Mouse (Mus musculus) T-helper 1 cell (primary cell): Measurements from ENCODE around the gene Glud1.
"Not testable (repeated sequence)": the region's sequence is repeated elsewhere in the genome, so short reads cannot be mapped to it uniquely, and the experiment has no call there.

Experiments
- in situ Hi-C: fragments of 300-600 bp; cut with MboI, MseI; formaldehyde crosslinking; loops from one replicate; pipeline ENCODE4 v1.15.1; 2025; ENCODE audit warnings: high pct_unique_total_duplicates

The Glud1 gene

DNA sequence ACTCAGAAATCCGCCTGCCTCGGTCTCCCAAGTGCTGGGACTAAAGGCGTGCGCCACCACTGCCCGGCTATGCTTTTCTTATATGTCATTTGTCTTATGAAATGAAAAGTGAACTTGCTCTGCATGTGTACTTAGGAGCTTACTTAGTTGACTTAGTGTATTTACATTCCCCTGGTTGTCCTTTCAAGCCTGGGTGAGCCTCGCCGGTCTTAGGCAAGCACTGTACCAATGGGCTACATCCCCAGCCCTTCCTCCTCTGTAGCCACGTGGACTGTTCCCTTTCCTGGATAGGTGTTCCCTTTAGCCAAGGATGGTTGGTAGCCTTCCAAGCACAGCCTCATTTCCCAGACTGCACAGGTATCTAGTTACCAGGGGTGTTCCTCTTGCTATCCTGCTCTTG, 38.5 kb downstream of the Glud1 start:
- in situ Hi-C loops, result no loop called here

DNA sequence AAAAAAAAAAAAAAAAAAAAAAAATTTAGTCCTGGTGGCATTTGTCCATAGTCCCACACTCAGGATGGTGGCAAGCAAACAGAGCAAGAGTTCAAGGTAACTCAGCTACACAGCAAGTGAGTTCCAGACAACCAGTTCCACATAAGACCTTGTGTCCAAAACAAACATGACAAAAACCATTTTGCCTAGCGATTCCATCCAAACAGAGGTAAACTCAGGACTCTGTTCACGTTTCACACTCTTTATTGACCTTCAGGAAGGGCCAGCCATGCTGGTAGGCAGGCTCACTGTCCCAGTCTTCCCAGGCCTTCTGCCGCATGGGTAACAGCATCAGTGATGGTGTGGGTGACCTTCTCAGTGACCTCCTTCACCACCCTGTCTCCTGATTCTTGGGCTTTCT, 41.1 kb downstream of the Glud1 start:
- in situ Hi-C loops, result no loop called here

DNA sequence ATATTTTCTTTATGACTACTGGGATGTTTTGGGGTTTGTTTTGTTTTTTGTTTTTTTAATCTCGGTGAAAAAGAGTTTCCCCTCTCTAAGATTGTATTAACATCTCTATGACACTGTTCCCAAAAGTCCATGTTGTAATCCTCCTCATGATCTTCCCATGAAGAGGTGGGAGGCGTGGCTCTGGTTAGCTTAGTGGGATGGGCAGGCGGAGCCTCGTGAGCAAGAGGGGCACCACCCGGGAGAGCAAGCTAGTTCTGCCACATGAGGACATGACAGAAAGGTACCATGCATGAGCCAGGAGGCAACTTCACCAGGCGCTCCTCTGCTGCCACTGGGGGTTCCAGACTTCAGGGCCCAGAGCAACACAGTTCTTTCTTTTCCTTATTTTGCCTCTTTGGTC, 42.0 kb downstream of the Glud1 start:
- in situ Hi-C loops, result no loop called here

DNA sequence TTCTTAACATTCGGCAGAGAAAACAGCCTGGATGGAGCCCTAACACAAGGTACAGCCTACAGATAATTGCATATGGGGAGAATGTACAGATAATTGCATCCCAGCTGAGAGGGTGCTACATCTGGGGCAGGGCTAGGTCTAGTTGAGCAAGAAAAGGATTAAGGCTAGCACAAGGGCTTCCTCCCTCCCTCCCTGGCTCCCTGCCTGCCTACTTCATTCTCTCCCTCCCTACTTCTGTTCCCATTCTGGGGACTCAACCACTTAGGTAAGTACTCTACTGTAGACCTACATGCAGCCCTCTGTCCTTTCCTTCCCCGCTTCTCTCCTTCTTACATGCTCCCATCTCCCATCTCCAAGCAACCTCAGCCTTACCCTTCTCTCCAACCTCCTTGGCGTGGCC, 42.8 kb downstream of the Glud1 start:
- in situ Hi-C loops, result no loop called here

DNA sequence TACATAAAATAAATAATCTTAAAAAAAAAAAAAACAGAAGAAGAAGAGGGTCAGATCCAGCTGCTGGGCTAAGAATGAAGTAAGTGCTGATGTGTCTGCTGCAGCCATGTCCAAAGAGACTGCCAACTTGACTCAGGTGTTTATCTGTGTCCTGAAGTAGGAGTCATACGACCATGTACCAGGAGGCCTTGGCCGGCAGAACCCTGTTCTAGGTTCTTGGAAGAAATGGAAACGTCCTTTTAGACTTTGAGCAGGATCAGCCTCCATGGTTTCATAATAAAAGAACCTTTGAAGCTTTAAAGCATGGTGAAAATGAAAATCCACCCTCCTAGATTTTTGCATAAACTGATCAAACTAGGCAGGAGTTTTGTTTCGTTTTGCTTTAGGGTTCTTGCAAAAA, 43.9 kb downstream of the Glud1 start:
- in situ Hi-C loops, result no loop called here

DNA sequence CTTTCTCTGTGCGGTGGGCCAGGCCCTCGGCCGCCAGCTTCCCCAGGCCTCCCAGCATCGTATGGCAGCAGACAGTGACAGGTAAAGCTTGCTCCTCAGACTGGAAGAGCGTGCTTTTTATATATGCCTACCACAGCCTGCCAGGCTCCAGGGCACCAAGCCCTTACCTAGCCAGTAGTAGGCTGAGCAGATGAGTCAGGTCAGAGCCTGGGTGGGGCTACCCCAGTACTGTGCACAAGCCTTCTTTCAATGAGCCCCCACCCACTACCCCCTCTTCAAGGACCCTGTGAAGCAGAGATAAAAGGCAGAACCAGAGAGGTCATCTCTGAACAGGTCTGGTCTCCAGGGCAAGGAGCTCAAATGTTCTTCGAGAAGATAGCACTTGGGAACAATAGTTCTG, 44.8 kb downstream of the Glud1 start, which contains the start of gene Fam25c:
Gene Fam25c, minus strand, starts transcription at position 133 of the 400 bp plus-strand sequence.
- in situ Hi-C loops, result loop anchor here (5.0 kb wide), 1 partner anchor 83 kb away; no protein-coding TSS in a partner anchor

DNA sequence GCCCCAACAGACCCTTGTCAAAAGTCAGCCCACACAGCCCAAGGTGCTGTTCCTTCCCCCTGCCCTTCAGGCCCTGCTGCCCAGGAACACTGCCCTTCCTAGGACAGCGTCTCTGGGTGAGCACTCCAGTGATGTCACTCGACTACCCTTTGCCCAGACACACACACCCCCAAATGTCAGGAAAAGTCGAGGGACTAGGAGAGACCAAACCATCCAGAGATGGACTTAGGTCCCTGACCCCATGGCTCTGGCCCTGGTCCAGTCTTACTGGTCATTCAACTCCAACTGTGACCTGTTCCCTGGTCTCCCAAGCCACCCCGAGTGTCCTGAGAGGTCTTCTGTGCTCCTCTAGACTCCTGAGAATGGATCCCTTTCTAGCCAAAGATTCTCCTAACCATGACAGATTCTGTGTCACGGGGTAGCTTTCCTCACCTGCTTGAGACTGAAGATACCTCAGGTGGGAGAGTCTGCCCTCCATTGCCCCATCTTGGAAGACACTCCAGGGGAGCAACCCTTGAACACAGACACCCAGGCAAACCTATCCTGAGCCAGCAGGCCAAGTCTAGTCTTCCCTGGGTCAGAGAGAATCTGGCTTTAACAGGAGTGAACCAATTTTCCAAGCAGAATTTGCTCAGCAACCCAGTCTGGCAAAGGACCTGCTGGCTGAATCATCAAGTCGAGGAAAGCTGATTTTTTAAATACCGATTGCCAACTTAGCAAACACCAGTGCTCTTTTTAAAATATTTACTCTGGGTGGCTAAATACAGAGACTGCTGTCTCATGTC, 47.3 kb downstream of the Glud1 start:
- in situ Hi-C loops, result loop anchor here (5.0 kb wide), 1 partner anchor 86 kb away; no protein-coding TSS in a partner anchor

DNA sequence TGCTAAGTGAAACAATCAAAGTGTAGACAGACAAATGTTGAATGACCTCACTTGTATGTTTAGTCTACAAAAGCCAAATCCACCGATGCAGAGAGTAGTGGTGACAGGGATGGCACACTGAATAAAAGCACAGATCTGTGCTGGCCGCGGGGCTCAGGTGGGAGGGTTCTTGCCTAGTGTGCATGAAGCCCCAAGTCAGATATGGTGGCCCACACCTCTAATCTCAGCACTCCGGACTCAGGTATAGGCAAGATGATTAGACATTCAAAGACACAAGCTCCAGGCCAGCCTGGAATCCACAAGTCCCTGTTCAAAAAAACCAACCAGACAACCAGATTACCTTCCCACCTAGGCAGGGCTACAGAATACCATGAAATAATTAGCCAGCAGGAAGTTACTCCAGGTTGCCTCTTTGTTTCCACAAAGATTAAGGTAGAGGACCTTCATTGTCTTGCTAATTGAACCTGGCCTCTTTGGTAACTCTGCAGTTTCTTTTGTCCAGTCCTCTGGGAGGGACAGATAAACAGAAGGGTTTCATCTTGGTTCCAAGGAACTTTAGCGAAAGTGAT, 49.2 kb downstream of the Glud1 start:
- in situ Hi-C loops, result loop anchor here (5.0 kb wide), 1 partner anchor 87 kb away; no protein-coding TSS in a partner anchor

DNA sequence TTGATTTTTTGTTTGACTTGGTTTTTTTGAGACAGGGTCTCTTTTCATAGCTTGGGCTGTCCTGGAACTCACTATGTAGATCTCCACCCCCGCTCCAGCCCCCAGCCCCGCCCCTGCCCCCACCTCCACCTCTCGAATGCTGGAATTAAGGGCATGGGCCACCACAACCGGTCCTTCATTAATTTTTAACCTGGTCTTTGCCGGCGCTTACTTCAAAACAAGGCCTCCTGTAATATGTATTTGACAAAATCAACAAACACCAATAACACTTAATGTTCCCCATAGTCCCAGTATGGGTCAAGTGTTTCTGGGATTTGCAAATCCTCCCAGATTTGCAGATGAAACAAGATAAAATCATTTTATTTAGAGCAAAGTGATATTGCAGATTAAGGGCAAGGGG, 49.7 kb downstream of the Glud1 start:
- in situ Hi-C loops, result no loop called here

DNA sequence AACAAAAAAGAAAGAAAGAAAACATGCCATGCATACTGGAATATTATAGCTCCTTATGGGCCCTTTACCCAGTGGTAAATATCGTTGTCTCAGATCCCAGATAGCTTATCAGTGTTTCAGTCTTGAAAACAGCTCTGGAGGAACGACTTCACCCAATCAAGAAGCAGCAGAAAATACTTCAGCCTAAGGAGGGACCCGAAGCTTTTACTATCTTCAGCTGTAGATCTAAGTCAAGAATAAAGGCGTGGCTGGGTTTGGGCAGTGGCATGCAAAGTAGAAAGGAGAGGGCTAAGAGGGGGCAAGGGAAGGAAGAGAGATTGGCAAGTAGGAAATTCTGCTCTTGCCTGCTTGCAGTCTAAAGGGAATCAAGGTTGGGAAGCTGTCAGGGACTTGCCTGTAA, 51.6 kb downstream of the Glud1 start:
- in situ Hi-C loops, result no loop called here

DNA sequence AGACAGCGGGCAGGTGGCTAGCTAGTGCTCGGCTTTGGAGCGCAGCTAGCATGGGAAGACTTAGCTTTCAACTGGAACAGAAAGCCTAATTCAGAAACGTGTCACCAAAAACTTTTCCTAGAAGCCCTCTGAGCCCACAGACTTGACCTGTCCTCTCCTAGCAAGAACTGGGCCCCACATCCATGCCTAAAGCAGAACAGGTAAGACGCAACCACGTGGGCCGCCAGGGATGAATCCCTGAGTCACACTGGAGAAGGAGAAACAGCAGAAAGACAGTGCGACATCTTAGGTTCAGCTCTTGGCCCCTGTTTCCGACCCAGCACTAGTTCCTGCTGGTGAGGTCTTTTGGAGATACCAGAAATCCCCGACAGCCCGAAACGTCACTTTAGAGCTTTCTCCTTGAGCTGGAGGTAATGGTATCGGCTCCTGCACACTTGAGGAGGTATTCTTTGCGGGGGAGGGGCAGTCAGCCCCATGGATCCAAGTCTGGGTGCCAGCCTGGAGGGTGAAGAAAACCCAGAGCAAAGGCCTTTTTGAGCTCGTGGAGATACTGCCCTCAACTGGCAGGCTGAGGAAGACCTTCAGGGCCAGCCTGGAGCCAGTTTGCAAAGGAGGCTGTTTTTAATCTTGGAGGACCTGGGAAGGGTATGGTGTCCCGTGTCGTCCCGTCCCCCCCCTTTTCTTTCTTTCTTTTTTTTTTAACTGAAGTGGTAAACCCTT, 52.4 kb downstream of the Glud1 start:
- in situ Hi-C loops, result no loop called here

DNA sequence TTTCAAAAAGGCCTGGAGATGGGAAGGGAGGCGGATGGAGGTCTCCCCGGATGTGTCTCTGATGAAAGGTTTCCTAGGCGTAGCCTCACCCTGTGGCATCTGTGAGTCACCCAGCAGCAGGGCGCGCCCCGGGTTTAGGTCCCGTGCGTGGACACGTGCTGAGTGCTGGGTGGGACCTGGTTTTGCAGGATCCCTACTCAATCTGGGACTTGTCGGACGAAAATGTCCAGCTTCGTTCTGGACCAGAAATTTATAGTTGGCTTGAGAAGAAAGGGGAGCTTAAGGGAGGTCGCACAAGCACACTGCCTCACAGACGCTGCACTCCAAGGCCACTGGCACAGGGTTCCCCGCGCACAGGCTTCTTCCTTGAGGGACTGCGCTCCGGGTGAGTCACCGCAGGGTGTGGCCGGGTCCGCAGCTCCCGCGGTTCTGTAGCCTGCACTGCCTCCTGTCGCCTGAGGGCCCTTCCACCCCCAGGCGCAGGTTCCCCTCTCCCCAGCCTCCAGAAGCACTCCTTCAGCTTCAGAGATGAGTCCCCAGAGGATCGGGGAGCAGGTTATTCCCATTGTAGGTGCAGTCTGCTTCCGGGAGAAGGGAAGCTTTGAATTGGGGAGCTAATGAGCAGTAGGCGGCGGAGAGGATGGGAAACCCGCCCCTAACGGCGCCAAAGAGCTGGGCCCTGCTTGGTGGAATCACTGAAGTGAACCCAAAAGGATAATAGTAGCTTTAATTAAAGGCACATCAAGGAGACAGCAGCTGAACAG, 53.1 kb downstream of the Glud1 start:
- in situ Hi-C loops, result no loop called here

DNA sequence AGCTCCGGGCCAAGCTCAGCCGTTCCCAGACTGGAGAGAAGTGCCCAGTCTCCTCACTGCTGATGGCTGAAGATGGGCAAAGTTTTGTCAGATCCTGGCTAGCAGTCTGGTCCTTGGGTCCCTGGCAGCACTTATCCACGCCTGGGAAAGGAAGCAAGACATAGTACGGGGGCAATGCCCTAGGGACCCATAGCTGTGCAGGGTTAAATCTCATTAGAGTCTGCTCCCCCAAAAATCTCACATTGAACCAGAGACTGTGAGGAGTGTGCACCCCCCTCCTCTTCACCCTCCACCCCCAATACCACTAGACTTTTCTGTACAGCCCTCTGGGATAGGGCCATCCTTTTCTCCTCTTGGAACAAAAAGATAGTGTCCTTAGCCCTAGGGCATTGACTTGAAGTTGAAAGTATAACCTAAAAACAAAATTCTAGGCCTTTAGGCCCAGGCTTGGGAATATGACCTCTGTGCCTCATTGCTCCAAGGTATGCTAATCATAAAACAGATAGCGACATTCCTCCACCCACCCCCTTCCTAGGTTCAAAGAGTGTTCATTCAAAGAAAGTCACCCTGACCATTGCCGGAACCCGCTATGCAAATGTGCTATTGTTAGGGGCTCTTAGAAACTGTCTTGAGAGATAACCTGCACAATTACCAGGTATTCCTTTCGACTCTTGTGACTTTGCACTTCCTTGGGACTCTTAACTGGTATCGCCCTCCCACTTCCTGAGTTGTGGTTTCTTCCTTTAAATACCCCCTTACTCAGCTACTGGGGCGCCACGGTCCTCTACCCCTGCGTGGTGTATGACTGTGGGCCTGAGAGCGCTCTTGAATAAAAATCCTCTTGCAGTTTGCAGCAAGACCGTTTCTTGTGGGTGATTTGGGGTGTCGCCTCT, 54.0 kb downstream of the Glud1 start:
- in situ Hi-C loops, result not testable (repeated sequence)

DNA sequence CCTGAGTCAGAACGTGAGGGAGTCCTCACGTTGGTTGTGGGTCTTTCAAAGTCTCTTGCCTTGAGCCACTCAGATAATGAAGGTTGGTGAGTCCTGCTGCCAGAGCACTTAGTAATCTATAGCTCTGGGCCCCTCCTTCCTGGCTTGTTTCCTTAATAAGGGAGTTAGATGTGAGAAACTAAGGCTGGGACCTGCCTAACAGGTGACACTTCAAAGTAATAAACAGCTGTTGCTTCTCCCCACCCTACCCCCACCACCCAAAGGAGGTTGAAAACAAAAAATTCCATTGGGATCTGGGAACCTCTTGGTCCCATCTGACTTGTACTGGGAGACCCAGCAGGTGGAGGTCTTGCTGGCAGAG, 54.6 kb downstream of the Glud1 start:
- in situ Hi-C loops, result no loop called here

DNA sequence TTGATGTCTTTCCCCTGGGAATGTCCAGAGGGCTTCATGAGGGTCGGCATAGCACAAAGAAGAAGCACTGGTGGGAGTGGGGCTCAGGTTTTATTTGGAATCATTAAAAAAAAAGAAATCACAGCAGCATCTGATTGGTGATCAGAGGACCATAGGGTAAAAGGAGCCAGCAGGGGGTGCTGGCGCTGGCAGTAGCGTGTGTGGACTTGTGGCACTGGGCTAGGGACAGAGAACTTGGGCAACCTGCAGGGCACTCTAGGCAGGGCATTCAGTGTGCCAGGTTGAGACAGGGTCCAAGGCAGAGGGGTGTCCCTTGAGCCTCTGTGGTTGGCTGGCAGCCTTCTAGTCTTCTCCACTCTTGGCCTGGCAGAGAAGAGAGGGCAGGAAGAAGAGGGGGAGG, 59.7 kb downstream of the Glud1 start:
- in situ Hi-C loops, result no loop called here

DNA sequence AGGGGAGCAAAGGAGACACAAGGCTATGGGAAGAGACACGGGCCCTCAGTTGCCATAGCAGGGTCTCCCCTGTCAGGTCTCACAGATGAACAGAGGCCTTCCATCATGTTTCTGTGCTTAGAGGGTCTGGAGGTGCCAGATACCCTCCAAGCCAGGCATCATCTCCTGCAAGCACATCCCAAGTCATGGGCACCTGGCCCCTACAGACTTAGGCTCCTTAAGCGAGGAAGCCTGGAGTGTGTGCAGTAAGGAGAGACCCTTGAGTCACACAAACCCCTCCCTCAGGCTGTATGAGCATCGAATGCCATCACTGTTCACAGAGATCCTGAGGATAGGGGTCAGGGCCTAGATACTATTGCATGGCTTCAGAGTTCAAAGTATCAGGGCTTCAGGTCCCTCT, 60.4 kb downstream of the Glud1 start:
- in situ Hi-C loops, result no loop called here

DNA sequence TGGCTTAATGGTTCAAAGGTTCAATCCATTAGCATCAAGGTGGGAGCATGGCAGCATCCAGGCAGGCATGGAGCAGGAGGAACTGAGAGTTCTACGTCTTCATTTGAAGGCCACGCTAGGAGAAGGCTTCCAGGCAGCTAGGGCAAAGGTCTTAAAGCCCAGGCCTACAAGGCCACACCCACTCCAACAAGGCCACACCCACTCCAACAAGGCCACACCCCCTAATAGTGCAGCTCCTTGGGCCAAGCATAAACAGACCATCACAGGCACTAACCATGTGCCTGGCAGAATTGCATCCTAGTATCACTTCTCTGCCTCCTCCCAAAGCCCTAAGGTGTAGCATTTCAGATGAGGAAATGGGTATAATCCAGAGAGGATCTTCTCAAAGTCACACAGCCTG, 61.2 kb downstream of the Glud1 start:
- in situ Hi-C loops, result no loop called here

DNA sequence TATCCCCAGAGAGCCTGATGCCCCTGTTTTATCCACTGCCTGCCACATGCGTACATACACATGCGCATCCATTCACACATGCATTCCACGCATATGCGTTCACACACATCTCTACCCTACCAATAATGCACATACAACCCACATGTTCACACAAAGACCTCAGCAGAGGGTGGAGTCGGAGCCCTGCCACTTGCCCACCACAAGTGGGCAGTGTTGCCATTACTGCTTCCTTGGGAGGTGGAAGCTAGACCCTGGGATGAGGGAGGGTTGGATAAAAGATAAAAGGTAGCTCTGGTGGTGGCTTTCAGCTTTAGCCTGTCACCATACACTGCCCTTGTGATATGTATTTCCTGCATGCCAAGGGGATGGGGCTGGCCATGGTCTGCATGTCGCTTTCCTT, 62.1 kb downstream of the Glud1 start:
- in situ Hi-C loops, result no loop called here

DNA sequence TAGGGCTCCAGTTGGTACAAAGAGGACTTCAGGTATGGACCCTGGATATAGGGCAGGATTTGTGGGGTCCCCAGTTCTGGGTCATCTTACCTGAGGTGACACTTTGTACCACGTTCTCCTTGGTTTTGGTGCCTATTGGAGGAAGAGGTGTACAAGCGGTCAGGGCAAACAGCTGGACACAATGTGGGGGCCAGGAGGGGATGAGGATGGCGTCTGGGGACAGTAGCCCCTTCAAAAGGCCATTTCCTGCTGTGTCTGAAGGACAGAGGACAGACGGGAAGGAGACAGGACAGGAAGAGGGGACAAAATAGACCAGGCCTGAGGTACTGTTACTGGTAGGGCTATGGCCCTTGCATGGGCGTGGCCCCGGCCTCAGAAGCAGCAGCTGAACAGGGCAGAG, 63.1 kb downstream of the Glud1 start:
- in situ Hi-C loops, result no loop called here

DNA sequence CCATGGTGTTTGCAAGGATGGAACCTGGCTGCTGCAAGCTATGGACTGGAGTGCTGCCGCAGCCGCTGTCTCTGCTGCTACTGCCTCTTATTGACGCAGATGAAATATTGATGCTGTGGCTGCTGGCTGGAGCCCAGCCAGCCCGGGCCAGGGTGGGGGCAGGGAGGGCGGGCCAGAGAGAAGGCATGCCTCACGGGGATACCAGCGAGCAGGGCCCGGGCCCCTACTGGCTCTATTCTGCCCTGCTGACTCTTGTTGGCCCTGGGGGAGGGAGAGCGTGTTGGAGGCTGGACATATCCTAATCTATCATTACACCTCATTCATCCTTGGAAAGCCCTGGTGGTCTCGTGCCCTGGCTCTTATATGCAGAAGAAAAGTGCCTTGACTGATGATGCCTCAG, 64.0 kb downstream of the Glud1 start, which contains the start of gene Sncg:
Gene Sncg, minus strand, starts transcription at position 213 of the 400 bp plus-strand sequence.
- in situ Hi-C loops, result no loop called here

DNA sequence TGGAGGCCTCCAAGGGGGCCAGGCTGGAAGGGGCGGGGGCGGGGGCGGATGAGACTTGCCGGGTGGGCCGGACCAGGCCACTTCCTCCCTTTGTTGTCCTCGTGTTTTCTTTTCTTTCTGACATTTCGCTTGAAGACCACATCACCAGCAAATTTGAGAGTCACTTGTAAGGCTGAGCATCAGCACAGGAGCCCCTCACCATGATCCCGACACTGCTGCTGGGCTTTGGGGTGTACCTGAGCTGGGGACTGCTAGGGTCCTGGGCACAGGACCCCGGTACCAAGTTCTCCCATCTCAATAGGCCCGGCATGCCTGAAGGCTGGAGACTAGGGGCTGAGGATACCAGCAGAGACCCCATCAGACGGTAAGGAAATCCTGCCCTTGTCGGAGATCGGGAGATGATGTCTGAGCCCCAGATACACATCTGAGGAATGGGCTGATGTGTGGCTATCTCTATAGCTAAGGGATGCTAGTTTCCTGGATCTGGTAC, 64.9 kb downstream of the Glud1 start, which contains the start of gene Mmrn2:
Gene Mmrn2, plus strand, starts transcription at position 51 of the 490 bp plus-strand sequence.
- in situ Hi-C loops, result no loop called here
